Mouse (Mus musculus) layer of hippocampus, adult 18-20 months (tissue): ENCODE data around the gene Galnt6. TPM values are rescaled to one million over a fixed set of nuclear protein-coding genes. Genes with fewer than 3 reads are reported as not detected.

ENCODE experiments used
- DNase-seq, 2 experiments: peaks; one replicate each; pipeline ENCODE4 v3.0.0; 2022; ENCODE audit warnings: low spot score in 2 of 2
- total RNA-seq, 2 experiments: library from RNA; stranded (reverse); gene quantifications; 2 replicates each; pipeline ENCODE4 v1.2.3; 2021

The Galnt6 gene
- total RNA-seq, 2 experiments from 2014 or later: 8.9 to 11.4 TPM

- no peak for DNase-seq
These were observed 6.6 kb downstream of the Galnt6 start for GRCm38 (mm10) chr15:100722564-100722963.

GRCm38 (mm10) chr15:100722026-100722425, 7.2 kb downstream of the Galnt6 start:
- DNase-seq: no peak

DNA sequence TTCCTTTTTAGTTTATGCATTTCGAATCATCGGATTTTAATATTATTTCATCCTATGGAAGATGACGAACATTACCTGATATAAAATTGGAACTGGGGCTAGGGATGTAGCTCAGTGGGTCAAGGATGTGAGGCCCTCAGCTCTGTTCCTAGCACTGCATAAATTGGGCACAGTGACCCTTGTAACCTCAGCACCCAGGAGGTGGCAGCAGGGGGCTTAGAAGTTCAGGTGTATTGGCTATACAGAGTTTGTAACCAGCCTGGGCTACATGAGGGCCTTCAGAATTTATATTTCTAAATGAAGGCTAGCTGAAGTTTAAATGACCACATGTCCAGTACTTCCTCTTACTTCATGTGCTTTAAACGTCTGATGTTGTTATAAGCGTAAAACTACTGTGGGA, 7.7 kb downstream of the Galnt6 start:
- no peak for DNase-seq

DNA sequence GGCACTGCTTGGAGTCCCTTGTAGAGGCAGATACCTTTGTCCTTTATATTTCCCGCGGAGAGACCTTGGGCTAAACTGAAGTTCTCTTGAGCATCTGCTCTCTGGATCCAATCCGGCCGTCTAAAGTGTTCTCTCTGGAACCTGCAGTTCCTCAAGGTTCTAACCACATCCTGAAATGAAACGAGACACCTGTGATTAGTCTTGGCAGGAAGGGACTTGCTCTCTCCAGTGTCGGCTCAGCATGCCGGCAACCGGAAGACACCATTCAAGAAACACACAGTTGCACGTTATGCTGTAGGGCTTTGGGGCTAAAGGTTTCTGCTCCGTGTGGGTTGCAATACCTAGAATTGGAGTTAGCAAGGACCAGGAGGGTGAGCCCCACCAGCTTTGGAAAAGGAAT, 9.1 kb downstream of the Galnt6 start:
- no peak for DNase-seq

- no peak for DNase-seq
These were observed 10.0 kb downstream of the Galnt6 start for GRCm38 (mm10) chr15:100719217-100719616.

- no peak for DNase-seq
These were observed 10.6 kb downstream of the Galnt6 start for GRCm38 (mm10) chr15:100718572-100718971.

DNA sequence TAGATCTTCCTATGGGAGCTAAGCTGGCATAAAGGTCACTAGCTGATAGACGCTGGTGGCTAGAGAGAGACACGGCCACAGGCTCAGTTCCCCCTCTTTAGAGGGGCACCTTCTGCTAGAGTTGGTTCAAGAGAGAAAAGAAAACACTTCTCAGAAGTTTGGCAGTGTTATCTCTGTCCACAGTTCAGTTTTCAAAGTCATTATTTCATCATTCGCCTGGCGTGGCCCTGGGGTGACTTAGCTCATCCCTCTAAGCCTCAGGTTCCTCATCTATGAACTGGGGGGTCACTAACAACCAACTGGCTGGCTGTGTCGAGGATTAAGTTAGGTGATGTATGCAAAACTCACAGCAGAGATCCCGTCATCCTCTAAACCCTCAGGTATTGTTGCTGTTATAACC, 11.2 kb downstream of the Galnt6 start:
- DNase-seq: no peak

DNA sequence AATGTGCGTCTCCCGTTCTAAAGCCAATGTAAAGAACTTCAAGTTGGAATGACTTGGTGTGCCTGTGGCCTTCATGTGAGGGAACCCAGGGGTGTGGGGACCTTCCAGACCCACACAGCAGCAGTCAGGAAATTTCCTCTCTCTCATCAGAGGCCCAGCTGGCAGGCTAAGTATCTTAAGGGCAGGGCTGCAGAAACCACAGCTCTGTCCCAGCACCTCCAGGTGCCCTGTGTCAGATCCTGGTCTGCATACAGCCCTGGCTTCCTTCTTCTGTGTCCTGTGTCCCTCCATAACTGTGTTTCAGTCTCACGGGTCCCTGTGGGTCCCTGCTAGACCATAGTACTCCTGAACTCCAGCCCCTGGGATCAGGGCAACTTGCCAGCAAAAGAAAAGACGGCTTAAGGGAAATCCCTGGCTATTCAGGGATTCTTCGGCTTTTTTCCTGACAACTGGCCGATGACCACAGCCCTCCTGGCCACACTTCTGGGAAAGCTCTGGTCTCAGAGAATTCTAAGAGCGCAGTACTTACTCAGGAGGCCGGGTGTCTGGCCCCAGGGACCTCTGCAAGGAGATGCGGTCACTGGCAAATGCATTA, 13.7 kb downstream of the Galnt6 start:
- DNase-seq: no peak

- no peak for DNase-seq
These were observed 14.7 kb downstream of the Galnt6 start for GRCm38 (mm10) chr15:100714470-100714869.

GRCm38 (mm10) chr15:100710838-100711237, 18.3 kb downstream of the Galnt6 start:
- no peak for DNase-seq

DNA sequence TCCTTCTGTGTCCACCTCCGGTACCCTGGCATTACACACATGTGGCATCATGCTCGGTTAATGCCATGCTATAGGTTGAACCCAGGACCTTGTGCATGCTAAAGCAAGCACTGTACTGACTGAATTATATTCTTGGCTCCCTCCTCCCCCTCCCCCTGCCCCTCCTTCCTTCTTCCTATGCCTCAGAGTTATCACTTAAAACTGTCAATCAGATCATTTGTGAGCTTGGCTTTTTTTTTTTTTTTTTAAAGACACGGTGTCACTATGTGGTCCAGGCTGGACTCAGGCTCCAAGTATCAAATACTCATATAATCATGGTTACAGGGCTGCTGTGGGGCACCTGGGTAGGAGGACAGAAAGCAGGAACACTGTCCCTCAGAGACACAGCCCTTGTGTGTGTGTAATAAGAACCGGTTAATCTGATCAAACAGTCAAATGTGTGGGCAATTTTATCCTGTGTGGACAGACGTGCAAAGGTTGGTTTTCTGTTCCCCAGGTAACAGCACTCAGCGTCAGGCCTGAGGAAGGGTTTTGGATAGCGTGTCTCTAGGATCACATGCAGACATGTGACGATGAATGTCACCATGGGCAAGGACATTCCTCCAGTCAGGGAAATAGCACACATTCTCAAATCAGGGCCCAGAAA, 20.6 kb downstream of the Galnt6 start:
- DNase-seq: no peak

DNA sequence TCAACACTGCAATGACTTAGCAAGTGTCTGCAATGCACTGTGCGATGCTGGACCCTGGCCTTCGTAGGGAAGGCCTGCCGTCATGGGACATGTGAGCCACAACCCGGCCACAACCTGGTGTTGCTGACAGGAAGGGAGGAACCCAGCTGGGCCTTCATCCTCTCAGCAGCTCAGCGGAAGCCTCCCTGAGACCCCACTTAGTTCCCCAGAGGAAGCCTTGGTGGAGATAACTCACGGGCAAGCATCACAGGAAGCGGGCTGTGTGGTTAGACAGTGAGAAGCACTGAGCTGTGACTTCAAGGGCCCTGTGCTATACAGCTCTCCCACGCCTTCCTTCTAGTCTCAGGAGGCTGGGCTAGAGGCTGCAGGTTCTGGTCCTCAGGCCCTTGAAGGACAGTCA, 22.9 kb downstream of the Galnt6 start:
- no peak for DNase-seq

DNA sequence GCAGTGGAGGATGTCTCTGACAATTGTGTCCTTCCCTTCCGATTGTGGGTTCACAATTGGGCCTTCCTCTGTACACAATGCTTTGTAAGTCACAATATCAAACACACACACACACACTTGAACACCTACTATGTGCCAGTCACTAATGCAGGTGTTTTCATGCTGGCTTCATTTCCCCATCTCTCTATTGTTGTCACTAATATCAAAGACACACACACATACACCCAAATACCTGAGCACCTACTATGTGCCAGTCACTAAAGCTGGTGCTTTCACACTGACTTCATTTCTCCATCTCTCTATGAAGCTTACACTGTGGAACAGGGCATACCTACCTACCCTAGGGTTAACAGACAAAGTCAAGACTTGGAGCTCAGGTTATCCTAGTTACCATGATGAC, 23.8 kb downstream of the Galnt6 start:
- no peak for DNase-seq

DNA sequence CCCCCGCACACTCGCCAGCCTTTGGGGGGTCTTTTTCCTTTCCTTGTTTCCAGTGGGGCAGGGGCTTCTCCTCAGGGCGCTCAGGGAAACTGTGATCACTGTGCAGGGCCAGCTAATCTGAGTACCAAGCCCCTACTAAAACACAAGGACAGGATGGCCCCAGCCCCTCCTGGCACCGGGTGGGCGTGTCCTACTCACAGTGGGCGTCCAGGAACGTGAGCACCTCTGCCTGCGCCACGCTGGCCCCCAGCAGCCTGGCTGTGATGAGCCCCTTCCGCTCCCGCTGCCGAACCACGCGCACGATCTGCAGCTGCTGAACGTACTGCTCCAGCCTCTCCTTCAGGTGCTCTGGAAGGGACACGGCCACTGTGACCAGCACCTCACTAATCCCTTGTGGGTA, 25.3 kb downstream of the Galnt6 start:
- no peak for DNase-seq

DNA sequence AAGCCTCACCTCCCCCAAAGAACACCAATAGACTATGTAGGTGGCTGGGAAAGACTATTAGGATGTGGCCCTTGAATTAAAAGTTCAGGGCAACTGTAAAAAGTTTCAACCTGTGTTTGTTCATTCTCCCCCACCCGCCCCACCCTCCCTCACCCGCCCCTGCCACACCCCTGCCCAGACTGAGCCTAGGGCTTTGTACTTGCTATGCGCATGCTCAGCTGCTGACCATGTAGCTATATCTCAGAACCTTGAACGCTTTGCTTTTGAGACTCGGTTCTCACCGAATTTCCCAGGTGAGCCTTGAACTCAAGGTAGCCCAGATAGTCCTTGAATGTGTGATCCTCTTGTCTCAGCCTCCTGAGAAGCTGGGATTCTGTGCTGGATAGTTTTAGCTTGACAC, 27.3 kb downstream of the Galnt6 start:
- DNase-seq: no peak

- peak; percentile 21 to 68 for DNase-seq
These were observed 28.1 kb downstream of the Galnt6 start for GRCm38 (mm10) chr15:100701108-100701507.

DNA sequence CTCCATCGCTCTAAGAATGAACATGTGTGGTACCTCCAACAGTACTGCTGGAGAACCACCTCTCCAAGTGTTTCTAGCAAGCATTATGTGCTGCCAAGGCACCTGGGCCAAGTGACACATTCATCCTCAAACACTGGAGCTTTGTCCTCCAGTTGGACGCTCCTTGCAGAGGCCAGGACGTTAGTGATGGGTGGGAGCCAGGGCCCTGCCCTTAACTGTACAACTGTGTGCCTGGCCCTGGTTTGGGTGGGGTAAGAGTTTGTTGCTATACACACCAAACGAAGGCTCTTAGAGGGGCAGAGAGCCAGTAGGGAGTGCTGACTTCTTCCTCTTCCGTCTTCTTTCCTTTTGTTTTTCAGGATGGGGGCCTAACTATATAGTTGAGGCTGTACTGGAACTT, 28.8 kb downstream of the Galnt6 start:
- no peak for DNase-seq

DNA sequence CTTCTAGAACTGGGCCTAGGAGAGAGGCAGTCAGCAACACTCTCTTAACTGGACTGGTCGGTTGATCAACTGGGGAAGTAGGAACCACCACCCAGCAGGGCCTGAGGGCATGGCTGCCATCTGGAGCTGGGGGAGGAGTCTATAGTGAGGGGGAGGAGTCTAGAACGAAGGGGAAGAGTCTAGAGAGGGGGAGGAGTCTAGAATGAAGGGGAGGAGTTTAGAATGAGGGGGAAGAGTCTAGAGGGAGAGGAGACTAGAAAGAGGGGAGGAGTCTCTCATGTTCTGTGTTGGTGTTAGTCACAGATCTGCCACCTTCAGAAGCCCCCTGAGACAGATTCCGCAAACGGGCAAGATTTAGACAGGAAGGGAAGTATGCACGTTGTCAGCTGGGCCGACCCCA, 29.8 kb downstream of the Galnt6 start:
- DNase-seq: no peak

DNA sequence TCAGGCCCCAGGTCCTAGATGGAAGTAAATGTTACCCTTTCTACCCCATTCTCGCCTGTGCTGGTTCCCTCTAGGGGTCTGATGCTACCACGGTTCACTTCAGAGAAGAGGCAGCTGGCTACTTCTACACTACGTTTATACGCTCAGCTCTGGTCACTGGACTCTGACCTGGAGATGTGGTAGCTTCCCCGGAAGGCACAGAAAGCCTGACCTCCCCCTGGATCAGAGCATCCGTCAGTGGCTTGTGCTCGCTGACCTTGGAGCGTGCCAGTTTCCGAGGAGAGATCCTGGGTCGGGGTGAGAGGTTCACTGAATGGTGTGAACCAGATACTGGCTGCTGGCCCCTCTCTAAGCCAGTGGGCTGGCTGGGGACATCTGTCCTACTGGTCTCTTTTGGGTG, 31.1 kb downstream of the Galnt6 start:
- DNase-seq: no peak

- no peak for DNase-seq
These were observed 34.8 kb downstream of the Galnt6 start for GRCm38 (mm10) chr15:100694406-100694805.

DNA sequence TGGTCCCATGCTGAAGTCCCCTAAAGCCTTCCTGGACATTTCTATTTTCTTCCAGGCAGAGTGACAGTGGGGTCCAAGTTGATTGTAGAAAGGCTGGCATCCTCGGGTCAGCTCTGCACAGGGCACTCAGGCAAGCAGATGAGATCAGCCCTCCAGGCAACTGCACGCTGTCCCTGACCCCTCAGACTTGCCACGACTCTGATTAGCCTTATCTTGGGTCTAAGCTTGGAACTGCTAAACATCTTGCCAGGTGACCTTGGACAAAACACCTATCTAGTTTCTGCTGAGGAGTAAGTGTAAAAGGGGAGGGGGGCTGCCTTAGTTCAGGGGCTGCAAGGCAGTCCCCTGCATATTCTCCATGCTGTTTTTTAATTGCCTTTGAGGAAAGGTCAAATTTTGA, 37.2 kb downstream of the Galnt6 start:
- no peak for DNase-seq

DNA sequence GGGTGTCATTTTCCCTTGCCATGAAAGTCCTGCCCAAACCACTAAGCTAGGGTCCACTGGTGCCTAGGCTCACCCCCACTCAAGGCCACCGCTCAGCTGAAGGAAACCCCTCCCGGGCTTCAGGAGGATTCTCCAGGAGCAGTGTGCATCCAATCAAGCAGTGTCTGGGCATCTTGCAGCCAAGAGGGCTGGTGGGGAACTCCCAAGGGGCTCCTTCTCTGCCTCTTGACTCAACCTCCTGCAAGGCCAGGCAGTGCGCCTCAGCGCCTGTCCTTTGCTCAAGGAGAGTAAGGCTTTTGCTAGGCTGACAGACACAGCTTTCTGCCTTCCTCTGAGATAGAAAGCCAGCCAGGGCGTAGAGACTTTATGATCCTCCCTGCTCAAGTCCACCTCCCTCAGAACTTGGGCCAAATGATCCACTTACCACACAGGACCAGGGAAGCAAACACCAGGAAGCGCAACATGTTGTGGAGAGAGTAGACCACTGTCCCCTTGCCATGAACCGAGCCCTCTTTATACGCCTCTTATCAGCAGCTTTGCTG, 41.7 kb downstream of the Galnt6 start, which contains the start of gene Cela1:
Cela1 (minus strand) TSS at position 492 of the 542 bp plus-strand sequence.
- no peak for DNase-seq

DNA sequence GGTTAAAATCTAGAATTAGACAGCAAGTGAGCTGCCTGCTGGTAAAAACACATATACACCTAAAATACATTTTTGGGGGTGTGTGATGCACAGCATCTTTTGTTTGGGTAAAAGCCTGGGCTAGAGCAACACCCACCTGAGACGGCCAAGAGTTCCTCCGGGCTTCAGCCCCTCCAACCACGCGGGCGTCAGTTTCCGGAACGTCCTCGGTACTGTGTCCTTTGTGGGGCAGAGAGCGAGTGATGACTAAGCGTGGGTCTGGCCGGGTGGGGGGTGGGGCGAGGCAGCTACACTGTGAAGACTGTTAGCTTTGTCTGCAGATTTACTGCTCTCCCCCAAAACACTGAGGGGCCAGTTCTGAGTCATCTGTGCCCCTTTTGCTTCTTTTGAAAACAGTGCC, 42.2 kb downstream of the Galnt6 start:
- DNase-seq: no peak
